Mouse (Mus musculus) lung, postnatal 4 days (tissue): ENCODE results near the gene Prkg1.

Experiments
- DNase-seq, 2 experiments: peaks; one replicate each; pipeline ENCODE4 v3.0.0; 2021

Prkg1 gene

DNA sequence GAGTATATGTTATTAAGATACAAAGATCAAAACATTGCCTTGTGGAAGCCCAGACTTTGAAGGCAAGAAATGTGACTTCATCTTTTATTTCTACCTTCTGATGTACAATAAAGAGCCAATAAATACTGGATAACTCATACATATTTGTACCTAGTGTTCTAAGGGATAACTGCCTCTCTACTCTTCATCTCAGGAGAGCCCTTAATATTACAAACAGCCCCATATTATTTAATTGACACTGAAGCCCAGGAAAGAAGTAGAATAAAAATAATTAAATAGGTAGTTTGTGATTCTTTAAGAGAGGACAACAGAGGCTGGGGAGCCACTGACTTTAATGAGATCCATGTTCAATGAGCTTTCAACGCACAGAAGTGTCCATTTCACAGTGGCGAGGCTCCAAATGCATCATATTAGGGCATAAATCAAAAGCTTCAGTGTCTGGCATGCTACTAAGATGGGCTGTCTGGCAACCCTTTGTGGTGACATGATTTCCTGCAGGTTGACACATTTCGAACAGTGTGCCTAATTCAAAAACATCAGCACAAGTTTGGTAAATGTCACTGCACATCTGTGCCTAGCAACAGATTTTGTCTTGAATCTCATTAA lies 753.2 kb downstream of the Prkg1 start:
- no peak for DNase-seq

DNA sequence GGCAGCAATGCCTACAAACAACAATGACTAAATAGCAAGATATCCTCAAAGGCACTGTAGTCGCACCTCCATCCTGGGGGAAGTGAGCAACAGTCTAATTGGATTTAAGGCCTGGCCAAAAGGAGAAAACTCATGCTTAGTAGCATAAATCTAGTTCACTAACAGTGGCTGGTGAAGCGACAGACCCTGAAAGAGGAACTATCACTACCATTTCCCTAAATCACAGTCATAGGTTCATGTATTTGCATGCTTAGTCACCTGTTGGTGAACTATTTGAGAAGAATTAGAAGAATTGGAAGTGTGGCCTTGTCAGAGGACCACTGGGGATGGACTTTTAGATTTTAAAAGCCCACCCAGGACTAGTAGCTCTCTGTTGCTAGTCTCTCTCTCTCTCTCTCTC lies 766.3 kb downstream of the Prkg1 start:
- DNase-seq: no peak

DNA sequence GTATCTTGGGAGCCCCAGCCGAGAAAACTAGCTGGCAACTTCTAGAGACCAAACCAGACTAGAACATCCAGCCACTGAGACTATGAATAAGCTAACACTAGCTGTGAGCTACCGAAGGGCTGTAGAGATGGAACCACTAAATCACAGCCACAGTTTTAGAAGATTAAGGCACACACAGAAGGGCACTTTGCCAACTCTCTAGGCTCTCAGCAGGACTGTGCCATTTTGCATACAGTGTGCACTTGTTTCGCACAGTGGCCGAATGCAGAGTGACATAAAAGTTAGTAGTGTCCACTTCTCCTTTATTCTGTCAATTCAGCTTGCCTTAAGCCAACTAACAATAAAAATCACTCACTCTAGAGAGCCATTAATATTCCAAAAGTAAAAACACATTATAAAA lies 774.4 kb downstream of the Prkg1 start:
- DNase-seq: no peak

DNA sequence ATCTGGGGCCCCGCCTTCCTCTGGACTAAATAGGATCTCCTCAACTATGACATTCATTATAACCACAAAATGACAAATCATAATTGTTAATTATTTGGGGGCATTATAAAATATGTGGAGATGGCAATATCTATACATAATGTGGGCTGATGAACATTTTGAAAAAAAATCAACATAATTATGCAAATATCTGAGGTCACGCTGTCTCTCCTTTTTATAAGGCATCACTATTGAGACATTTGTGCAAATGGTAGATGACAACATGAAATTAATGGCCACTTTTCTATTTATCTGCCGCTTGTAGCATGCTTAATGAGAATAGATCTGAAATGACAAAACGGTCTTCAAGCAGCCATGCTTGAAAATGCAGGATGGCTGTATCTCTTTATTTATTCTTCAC lies 782.4 kb downstream of the Prkg1 start:
- no peak for DNase-seq

DNA sequence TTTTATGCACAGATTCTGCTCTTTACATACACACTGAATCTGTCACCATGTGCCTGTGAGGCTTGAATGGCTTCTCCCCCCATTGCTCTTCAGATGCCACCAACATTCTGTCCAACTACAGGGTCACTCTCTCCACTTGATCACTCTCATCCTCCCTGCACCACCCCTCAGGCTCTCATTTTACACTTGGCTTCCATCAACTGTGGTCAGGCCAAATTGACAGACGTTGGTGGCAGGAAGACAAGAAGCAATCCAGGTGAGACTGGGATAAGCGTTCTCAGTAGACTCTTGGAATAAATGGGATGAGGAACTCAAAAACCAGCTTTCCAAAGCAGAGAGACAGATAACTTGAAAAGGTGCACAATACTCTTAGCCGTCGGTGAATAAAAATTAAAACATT lies 786.7 kb downstream of the Prkg1 start:
- DNase-seq: no peak

DNA sequence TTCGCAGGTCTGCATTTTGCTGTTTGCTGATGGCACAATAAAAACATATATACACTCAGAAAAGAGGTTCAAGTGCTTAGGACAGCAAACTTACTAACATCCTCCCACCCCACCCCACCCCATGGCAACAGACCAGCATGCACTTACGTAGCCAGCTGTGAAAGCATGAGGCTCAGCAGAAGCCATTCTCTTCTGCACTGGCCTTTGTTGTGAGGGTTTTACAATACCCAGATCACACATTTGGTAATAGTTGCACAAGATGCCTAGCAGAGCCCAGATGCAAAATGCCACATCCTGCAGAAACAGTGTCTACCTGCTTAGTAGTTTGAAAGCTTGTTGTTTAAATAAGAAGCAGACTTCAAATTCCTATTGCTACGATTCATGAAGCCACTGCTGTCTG lies 814.2 kb downstream of the Prkg1 start:
- DNase-seq: no peak

DNA sequence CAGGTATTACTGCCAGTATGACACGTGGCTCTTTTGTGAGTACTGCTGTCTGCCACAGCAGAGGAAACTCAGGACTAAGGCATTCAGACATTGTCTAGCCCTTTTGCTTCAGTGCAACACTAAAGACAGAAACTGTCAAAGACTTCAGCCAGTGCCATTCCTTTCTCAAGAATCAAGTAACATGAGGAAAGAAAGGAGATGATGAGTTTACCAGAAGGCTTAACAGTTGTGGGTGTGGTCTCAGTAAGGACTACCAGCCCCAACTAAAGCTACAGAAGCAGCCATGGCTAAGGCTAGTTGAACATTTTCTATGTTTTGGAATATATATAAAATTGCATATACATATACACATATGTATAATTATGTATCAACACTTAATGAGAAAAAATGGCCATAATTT lies 816.6 kb downstream of the Prkg1 start:
- DNase-seq: no peak

DNA sequence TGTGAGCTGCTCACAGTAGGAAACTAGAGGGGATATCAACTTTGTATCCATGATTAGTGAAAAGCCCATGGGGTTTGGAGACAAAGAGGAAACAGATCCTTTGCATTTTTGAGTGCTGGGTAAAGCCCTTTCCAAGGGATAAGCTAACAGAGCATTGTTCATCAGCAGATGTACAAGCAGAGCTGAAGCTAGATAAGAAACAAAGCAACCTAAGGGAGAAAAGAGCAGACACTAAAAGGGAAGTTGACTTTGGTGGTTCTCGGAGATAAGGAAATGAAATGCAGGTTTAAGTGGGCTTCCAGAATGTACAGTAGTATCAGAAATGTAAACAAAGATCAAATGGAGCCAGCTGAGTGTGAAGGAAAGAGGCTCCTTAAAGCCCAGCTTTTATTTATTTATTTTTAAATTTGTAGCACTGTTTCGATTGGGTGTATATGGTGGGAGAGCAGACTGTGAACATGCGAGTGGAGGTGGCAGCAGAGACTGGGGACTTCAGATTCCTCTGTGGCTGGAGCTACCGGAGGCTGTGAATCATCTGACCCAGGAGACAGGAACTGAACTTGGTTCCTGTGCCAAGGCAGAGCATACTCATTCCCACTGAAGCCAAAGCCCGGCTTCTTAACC lies 822.4 kb downstream of the Prkg1 start:
- DNase-seq: no peak

DNA sequence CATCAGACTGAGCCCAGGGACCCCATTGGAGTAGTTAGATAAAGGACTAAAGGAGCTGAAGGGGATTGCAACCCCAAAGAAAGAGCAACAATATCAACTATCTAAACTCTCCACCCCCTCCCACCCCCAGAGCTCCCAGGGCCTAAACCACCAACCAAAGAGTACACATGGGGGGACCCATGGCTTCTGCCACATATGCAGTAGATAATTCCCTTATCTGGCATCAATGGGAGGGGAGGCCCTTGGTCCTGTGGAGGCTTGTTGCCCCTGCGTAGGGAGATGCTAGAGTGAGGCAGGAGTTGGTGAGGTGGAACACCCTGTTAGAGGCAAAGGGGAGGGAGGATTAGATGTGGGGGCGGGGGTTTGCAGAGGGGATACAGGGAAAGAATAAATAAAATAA lies 826.8 kb downstream of the Prkg1 start:
- DNase-seq: no peak

DNA sequence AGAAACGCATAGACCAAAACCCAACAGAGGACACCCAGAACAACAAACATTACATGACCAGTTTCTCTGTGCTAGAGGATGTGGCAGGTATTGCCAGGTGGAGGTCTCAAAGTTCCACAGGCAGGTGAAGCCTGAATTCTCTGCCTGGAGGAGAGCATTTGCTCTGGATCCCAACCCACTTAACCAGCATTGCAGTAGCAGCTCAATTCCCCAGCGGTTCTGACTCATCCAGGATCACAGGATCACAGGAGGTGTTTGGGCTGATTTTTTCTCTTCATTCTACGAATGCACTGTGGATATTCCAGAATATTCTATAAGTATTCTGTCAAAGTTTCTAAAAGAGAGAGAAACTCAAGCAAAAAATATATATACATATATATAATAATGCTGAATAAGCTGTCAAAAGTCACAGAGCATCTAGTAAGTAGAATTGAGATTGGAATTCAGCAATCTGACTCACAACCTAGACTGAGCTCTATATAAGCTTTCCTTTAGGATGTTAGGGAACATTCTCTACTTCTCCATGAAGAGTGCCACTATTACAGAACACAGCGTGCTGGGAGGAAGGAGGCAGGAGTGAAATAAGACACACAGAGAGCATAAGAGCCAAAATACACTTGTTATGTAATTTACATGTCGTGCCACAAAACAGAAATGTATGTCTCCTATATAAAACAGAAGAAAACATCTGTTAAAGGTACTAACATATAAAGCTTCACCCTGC lies 833.2 kb downstream of the Prkg1 start:
- no peak for DNase-seq

DNA sequence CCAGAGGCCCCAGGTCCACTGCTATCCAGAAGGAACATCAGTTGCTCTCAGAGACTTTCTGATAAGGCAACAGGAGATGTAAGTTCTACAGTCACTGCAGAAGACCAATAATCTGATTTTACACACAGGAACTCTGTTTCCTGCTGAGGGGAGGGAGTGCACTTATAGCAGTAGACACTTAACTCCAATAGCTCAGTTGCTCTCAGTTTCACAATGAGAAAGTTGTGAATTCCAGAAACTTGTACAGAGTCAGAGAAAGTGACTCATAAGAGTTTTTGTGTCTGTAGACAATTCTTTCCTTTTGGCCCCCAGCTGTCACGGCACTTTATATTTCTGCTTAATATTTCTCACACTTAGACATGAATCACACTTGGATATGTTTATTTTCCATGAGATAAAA lies 840.8 kb downstream of the Prkg1 start:
- DNase-seq: no peak

DNA sequence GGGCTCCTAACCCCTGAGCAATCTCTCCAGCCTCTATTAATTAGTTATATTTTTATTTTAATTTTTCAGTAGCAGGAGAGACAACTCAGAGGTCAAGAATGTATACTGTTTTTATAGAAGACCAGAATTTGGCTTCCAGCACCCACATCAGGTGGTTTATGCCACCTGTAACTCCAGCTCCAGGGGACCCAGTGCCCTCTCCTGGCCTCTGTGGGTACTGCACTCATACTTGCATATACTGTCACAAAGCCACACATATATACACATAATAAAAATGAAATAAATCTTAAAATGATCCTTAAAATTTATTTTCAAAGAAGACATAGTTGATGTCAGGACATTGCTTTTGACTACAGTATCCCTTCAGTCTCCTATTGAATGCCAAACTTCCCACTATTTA lies 862.5 kb downstream of the Prkg1 start:
- DNase-seq: no peak

DNA sequence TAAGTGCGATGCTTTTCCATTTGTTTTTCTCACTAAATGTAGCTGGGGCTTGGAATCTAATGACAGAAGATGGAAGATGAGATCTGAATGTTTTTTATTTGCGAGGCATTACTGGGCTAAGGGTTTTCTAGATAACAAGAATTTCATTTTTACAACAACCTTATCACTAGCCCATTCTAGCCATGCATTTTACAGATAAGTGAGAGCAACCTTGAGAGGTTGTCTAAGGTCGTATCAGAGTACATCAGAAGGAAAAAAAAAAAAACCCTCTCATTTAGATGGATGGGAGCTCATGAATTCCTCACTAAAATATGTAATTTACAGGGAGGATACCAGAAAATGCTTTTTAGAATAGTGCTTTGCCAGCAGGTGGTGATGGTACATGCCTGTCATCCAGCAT lies 863.8 kb downstream of the Prkg1 start:
- DNase-seq: no peak

DNA sequence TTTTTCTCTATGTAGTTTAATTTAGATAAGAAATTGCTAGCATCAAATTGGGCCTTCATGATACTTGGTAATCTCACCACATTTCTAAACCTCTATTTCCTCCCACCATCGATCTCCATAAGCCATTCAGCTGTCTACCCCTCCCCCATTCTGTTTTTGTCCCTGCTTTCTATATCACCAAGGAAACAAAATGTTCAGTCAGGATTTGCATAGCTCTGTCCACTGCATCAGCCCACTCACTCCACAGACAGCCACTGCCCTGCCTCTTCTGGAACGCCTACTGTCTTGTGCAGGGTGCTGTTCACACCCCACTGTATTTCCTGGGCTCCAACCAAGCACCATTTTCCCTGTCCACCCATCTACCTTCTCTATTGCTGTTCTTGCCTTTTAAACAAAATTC lies 874.5 kb downstream of the Prkg1 start:
- no peak for DNase-seq

DNA sequence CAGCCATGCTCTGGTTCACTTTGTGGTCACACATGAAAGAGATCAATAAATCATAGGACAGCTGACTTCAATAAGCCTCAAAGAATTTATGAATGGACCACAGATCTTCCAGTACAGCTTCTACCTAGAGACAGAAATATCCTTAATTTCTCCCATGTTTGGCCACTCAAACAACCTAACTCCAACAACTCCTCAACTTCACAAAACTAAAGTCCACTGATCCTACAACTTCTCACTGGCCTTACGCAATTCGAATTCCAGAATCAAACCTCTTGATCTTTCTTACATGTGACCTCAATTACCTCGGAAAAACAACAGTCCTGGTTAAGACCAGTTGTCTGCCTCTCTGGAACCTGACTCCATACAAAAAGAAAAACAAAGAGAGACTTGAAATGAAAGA lies 875.0 kb downstream of the Prkg1 start:
- DNase-seq: no peak

DNA sequence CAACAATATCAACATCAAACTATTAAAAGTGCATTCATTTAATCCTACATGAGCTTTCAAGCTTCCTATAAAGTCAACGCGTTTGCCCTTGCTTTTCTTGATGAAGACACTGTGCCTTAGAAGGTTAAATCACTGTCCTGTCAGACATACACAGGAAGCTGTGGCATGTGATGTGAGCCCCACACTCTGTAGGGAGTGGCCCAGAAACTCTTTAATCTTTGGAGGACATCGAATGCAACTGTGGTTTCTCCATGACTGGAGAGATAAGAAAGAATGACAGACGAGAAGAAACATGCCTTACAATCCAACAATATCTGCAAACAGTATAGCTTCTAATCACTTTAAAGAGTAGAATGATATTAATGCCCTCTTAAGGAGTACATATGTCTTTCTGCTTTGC lies 903.4 kb downstream of the Prkg1 start:
- no peak for DNase-seq

DNA sequence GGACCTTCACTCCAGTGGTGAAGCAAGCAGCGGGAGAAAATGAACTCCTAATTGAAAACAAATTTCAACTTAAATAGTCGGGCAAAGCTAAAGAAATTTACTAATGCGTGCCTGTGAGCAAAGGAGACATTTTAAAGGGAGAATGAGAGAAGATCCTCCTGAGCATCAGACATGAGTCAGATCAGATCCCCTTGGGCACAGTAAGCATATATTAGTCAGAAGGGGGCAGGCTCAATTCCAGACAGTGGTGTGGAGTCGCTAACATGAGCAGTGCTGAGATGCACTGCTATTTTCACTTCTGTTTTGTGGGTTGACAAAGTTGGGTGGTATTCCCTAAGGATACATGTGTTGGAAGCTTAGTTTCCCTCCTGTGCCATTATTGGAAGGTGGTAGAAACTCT lies 913.8 kb downstream of the Prkg1 start:
- DNase-seq: no peak

DNA sequence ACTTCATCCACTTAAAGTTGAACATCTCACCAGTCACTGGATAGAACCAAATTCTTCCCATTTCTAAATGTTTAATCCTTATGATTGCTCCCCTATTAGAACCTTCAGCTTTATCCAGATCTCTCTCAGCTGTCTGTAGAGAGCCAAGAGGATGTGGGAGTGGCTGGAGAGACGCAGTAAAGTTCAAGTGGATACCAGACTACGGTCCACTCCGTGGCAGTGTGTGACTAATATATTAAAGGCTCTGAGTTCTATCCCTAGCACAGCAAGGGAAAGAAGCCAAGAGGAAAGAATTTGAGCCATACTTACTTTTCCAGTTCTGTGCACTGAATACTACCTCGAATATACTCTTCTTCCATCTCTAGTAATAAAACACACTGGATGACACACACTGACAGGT lies 919.9 kb downstream of the Prkg1 start:
- no peak for DNase-seq

DNA sequence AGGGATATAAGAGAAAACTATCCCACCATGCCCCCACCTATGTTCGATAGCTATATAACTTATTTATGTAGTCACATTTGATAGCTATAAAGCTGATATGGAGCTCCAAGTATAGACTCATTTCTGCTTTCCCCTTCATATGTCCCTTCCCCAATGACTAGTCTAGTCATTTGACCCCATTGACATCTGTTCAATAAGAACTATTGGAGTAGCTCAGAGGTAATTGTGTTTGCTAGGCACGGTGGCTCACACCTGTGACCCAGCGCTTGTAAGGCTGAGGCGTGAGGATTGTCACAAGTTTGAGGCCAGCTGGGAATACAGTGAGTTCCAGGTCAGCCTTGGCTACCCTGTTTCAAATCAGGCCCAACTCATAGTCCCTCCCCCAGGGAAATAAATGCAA lies 921.2 kb downstream of the Prkg1 start:
- DNase-seq: no peak

DNA sequence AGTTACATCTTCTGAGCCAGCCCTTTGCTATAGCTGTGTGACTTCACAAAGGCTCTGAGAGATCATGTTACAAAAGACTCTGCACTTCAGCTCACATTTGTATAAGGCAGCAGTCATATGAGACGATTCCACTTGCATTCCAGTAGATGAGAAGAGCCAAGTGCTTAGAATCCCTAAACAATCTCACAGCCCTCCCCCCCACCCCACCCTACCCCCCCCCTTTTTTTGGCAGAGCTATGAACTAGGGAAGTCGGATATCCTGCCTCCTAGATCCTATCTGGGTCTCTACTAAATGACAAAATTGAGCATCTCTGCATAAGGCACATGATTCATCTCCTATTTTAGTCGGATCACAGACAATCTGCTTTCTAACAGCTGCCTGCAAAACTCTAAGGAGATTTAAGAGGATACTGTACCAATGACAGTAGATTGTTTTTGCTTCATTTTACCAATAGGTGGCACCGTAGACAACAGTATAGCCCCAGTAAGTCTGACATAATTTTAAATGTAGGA lies 921.7 kb downstream of the Prkg1 start:
- peak in 1 of 2 experiments; percentile 4 for DNase-seq

DNA sequence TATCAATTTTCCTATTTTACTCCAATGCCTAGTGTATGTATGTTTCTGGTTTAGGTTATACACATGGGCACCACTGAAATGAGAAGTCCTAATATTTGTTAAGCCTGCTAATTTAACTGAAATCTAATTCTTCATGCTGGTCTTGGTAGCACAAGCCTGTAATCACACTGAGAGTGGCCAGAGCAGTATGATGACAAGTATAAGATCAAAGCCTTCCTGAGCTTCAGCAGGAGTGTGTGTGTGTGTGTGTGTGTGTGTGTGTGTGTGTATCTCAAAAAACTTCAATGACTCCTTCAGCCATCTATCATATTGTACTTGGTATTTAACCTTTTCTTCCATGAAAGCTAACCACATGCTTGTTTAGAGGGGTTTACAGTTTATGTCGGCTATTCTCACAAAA lies 922.2 kb downstream of the Prkg1 start:
- DNase-seq: no peak

DNA sequence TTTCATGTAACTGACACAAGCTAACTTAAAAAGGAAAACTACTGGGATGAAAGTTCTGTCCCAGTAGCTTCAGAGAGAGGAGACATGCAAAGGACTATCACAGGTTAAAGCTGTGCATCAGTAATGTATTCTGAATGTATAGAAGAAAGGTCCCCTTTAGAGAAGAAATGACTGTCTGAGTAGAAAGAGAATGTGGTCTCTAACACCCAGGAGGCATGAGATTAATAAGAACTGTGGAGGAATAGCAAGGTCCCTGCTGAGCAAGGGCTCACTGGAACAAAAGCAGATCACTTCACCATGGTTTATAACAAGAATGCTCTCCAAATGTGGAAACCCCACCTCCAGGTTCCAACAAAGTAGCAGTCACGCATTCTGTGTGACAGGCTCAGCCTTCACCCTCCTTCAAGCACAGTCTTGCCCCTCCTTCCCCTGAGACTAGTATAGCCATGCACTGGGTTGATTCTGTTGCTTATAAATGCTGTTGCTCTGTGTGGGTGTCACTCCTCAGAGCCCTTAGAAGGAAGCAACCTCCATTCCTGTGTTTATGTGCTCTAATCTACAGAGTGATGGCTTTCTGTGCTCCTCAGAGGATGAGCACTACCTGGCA lies 931.7 kb downstream of the Prkg1 start:
- no peak for DNase-seq

DNA sequence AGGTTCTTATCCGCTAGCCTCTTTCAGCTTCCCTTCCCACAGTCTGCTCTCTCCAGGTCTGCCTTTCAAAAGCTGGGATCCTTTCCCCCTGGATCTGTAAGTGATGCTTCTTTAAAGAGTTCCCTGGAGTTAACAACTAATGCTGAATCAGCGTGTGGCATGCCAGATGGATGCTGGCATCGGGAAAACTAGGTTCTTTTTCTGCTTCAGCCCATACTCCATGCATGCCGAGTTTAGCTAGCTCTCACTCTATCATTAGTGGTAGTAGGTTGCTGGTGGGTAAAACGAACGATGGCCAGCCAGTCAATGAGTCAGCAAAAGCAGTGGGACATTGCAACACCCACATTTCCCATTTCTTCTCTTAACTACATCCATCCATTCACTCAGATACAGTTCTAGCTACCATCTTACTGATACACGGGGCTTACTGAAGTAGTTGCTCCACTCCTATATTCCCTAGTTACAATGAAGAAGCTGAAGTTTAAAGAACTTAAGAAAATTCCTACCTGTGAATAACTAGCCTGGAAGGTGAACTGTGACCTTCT lies 935.5 kb downstream of the Prkg1 start:
- no peak for DNase-seq

DNA sequence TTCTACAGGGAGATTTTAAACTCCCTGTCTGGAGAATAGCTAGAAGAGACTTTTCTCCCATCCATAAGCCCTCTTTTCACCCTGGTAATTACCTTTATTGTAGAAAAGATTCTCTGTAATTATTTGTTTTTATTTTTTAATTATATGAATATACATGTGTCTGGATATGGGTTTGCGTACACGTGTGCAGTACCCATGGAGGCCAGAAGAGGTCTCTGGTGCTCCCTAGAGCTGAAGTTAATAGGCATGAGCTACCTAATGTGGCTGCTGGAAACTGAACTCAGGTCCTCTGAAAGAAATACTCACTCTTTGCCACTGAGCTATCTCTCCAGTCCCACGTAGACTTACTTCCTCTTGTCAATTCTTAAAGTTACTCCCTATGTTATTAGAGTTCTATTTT lies 937.0 kb downstream of the Prkg1 start:
- DNase-seq: no peak
